Mouse (Mus musculus): ENCODE results near the gene Pcx.

GRCm38 (mm10) chr19:4568832-4569231 lies 58.6 kb downstream of the Pcx start:
- TF ChIP-seq POLR2A (IDR thresholded peaks at IDR 0.05; ENCODE audit: low read depth, low read length): no peak
- no peak for TF ChIP-seq CTCF (conservative IDR thresholded peaks at IDR 0.05; ENCODE audit: insufficient read depth, insufficient read length, low read depth, low read length)

Data from kidney, adult 2 months (tissue).